Mouse (Mus musculus): Measurements from ENCODE around the gene Gm9958.

DNA sequence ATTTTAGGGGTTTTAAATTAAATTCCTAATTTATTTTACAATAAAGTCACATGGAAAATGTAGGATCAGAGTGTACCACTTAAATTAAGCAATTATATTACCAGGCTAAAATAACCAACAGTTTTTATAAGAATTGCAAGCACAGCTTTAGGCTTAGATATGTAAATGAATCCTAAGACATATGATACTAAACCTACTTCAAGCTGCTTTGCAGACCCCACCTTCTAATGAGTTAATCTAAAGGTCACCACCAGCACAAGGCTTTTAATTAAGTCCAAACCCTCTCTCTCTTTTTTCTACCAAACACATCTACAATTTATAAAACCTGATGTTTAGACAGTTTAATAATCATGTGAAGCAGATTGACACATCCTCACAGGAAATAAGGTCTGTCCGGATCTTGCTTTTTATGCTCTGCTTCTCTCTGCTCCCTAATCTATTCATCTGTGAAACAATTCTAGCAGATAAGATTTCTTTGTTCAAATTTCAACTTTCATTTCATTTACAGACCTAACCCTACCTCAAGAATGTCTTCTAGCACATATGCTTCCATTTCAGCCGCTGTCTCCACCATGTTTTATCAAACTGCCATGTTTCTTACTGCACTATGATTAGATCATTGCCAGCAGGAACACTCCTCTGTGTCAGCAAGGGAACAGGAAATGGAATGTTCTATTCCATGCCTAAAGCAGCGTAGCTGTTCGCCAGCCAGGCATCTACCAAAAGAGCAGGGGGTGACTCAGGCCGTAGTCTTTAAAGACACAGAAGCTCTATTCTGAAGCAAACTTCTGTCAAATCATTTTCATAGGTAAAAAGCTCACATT, 27.7 kb upstream of the Gm9958 start:
- no peak for TF ChIP-seq CTCF (IDR thresholded peaks at IDR 0.05; ENCODE audit: extremely low read depth, insufficient read length, insufficient replicate concordance, low read depth, low read length)
- TF ChIP-seq POLR2A (IDR thresholded peaks at IDR 0.05; ENCODE audit: low read depth, low read length) = no peak

All from small intestine, adult 2 months (tissue).